Mouse (Mus musculus) forelimb bud, embryonic 11.5 days (tissue): ENCODE results near the gene Olfr344.

Experiments
- DNase-seq: peaks from one replicate; pipeline ENCODE4 v3.0.0-alpha.2; 2012; ENCODE audit warnings: low read depth, low spot score

Gene Olfr344

GRCm38 (mm10) chr2:36566362-36566761 is at the start of gene Olfr344:
TSS of gene Olfr344 (plus strand) at chr2:36566662.
- DNase-seq, result no peak

DNA sequence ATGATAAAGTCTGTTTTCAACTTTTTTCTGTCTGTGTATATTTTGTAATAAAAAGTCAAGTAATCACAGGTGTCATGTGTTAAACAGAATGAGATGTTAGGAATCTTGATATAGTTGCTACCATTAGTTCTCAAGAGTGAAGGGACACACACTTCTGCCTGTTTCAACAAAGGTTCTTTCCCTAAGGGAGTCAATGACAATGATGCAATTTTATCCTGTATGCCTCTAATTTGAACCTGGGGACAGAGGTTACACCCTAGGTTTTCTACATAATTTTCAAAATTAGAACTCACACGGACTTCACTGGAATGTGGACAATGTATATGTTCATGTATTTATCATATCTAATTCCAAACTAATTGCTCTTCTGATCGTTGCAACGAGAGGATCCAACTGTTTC is 41.8 kb upstream of the Olfr344 start, which contains the start of gene Olfr342:
TSS of gene Olfr342 (plus strand) at position 301 of the 400 bp plus-strand sequence.
- no peak for DNase-seq

DNA sequence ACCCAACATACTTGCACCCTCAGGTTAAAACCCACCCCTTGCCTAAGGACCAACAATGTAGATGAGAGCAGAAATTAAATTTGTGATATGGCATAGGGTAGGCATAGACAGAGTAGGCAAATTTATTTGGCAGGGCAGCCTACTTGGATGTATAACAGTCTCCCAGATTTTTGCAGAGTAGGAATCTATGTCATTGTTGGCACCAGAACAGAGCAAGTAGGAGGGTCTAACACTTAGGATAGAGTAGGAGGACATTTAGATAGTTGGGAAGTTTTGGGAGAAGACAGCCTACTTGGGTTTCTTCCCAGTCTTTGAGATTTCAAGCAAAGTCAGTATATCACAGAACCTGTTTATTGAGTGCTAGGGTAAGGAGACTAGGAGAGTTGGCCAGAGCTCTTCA is 1.3 kb upstream of the Olfr344 start:
- DNase-seq, result no peak

GRCm38 (mm10) chr2:36567022-36567421 is 560 bp downstream of the Olfr344 start:
- no peak for DNase-seq

GRCm38 (mm10) chr2:36567845-36568244 is 1.4 kb downstream of the Olfr344 start:
- DNase-seq, result no peak
